Mouse (Mus musculus) heart, adult 18-20 months (tissue): ENCODE measurements at regions not wholly inside any gene's neighbourhood (a gene's known extent, or its start where the extent isn't known, plus 50 kb on each side); places are given as distances from the start of the nearest gene placed in this dataset.

Experiments used
- DNase-seq, 2 experiments: peaks; one replicate each; pipeline ENCODE4 v3.0.0; 2021 to 2022; ENCODE audit warnings: mixed read lengths in 1 of 2

DNA sequence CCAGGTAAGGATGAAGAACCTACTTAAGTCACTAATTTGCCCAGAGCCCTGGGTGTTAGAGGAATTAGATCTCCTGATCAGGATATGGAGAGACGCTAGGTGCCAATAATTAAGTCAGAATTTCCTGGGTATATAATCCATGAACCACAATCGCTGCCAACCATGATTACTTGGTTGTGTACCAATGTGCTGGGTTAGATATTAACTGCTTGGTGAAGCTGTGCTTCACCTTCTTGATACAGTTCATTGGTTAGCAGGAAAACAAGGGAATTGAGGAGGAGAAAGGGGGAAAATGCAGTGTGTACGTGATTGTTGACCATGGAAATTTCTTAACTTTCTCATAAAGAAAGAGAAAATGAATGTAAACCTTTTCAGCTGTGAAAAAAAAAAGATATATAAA is 961.7 kb upstream of the Slc39a10 start:
- DNase-seq = no peak

DNA sequence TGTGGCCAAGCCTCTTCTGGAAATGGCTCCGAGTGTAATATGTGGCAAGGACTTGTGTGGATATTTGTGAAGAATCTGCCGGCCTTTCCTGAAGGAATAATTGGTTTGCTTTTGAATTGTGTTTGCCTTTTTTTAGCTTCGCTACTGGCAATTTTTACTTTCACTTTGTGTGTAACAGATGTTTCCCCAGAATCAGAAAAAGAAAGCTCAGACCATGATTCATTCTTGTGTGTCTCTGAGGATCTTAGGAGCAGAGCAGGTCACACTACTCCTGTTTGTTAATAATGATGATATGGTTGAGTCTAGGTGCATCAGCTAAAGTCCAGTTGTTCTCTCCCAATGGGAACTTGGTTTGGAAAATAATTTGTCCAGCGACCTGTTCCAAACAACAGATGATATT is 961.3 kb upstream of the Slc39a10 start:
- DNase-seq = no peak

DNA sequence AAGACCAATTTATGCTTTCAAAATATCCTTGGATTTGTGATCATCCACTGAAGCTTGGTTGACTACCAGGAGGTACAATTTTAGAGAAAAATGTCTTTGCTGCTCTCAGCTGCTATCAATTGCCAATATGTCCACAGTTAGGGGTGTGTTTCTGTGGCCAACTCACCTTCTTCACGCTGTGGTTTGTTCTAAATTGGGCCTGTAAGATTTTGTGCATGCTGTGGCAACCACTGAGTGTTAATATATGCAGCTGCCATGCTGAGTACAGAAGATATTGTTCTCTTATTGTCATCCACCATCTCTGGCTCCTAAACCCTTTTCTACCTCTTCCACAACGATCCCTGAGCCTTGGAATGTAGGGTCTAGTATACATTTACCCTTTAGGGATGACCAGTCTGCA is 948.2 kb upstream of the Slc39a10 start:
- no peak for DNase-seq

DNA sequence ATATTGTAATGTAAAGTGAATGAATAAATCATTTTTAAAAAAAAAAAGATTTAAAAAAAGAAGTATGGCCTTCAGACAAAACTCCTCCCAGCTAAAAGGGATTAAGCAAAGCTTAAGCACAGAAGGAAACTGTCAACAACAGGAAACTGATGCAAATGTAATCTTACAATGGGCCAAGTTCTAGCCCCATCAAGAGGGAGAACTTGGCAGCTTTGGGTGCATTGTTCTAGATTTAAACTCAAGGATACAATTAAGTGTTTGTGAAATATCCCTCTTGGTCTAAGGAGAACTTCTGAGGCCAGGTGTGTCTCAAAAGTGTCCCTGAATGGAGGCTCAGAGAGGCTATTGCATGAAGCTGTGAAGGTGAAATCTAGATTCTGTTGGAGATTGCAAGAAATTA is 941.4 kb upstream of the Slc39a10 start:
- DNase-seq = no peak

DNA sequence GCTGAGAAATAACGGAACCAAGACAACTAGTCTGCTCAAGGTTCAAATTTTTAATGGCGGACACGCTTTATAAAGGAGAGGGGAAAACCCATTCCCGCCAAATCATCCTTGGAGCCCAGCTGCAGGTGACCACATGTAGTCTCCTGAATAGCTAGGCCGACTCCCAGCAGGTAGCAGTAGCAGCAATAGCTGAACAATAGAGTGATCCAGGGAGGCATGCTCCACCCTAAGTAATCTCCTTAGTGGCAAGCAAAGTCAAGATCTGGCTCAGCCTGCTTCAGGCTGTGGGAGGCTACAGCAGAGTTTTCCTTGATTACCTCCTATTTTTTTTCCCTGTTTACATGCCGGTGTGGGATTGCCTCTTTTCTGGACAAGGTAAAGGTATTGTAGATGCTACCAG is 934.6 kb upstream of the Slc39a10 start:
- DNase-seq = no peak

DNA sequence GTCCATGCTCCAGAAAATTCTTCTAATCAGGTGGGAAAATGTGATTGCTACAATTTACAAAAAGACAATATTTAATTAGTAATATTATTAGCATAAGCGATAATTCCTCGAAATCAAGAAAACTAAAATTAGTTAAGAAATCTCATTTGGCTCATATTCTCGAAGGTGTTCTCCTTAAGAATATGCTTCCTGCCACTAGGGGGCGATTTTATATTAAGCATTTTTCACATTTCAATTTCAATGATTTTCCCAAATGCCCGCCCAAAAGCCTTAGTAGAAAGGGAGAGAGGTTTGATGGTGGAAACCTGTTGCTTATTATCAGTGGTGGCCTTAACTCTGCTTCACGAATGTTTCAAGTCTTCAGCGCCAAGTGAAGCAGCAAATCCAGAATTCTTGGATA is 916.9 kb upstream of the Slc39a10 start:
- DNase-seq = peak in 1 of 2 experiments; percentile 2

DNA sequence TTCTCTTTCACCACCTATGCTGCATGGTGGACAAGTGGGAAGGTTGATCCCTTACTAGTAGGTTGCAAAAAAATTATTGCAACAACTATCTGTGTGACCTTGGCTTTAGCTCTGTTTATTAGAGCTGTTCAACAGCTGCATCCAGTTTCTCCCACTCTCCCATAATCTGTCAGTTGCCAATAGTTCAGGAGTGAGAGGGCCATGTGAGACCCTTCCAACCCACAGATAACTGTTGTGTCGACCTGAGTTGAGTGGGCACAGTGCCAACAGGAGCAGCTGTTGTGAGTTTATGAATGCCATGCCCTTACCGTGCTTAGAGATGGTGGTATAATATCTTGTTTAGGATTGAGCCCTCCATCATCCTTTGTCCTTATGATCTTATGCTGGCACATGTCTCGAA is 902.1 kb upstream of the Slc39a10 start:
- DNase-seq = no peak
